Mouse (Mus musculus) stomach, postnatal 0 days (tissue): ENCODE measurements around the gene Cyp2t4. TPM values are rescaled to one million over a fixed set of nuclear protein-coding genes. Genes with fewer than 3 reads are reported as not detected.

ENCODE experiments used
- ATAC-seq: fragments of 200-750 bp; cut with Nextera tagmentation; 2 replicates; pipeline ENCODE4 v1.8.0; 2017; ENCODE audit not compliant: low FRiP score, low TSS enrichment
- DNase-seq: peaks from one replicate; pipeline ENCODE4 v3.0.0-alpha.2; 2016; ENCODE audit warnings: low spot score
- H3K27ac ChIP-seq: fragments of 300-500 bp; sonication (generic); replicated peaks from 2 replicates; pipeline ENCODE4 v1.5.1; 2014; ENCODE audit warnings: mild to moderate bottlenecking, control low read depth
- H3K27me3 ChIP-seq: fragments of 300-500 bp; sonication (generic); 2 replicates; pipeline ENCODE4 v1.6.1; 2014; ENCODE audit warnings: low read length; ENCODE audit not compliant: control insufficient read depth, insufficient read depth
- H3K36me3 ChIP-seq: fragments of 300-500 bp; sonication (generic); 2 replicates; pipeline ENCODE4 v1.6.1; 2014; ENCODE audit warnings: low read length, mixed read lengths; ENCODE audit not compliant: control insufficient read depth, insufficient read depth
- H3K4me1 ChIP-seq: fragments of 300-500 bp; sonication (generic); replicated peaks from 2 replicates; pipeline ENCODE4 v1.6.1; 2014; ENCODE audit warnings: antibody characterized with exemption; ENCODE audit not compliant: control insufficient read depth, insufficient read depth
- H3K4me2 ChIP-seq: fragments of 300-500 bp; sonication (generic); replicated peaks from 2 replicates; pipeline ENCODE4 v1.6.1; 2014; ENCODE audit warnings: low read depth, mild to moderate bottlenecking, control low read depth, moderate library complexity
- H3K4me3 ChIP-seq: fragments of 300-500 bp; sonication (generic); 2 replicates; pipeline ENCODE4 v1.5.1; 2014; ENCODE audit warnings: low read depth, low read length, control low read depth
- H3K9ac ChIP-seq: fragments of 300-500 bp; sonication (generic); 2 replicates; pipeline ENCODE4 v1.6.1; 2014; ENCODE audit warnings: mild to moderate bottlenecking, low read length, control low read depth, mixed read lengths
- H3K9me3 ChIP-seq: fragments of 300-500 bp; sonication (generic); 2 replicates; pipeline ENCODE4 v1.6.1; 2016; ENCODE audit warnings: low read length; ENCODE audit not compliant: control insufficient read depth
- CTCF ChIP-seq: IDR thresholded peaks from 2 replicates; pipeline ENCODE4 v1.5.1; 2016; ENCODE audit warnings: antibody characterized with exemption, low read depth, mild to moderate bottlenecking, moderate library complexity
- EP300 ChIP-seq: optimal IDR thresholded peaks from 2 replicates; pipeline ENCODE3; 2016; ENCODE audit warnings: antibody characterized with exemption
- WGBS: fragments of 180-500 bp; shearing (Covaris S2); extraction: QIAGEN DNeasy Blood & Tissue Kit; methylation state at CpG from one replicate; pipeline ENCODE4 v1.1.7; 2014; 5-methylcytosine and 5-hydroxymethylcytosine counted together
- polyA plus RNA-seq: library from polyadenylated mRNA; unstranded; fragments of >200 nt; fragmentation: Nextera tagmentation; extraction: Ambion mirVana; gene quantifications from 2 replicates; pipeline ENCODE4 v1.2.1, GENCODE M21; 2015

The Cyp2t4 gene
- polyA plus RNA-seq, 1 experiment from 2014 or later = not detected

- peak overlapping the region; percentile 78 for H3K4me2 ChIP-seq
- ATAC-seq (peak; percentile 80), DNase-seq (peak; percentile 90)
- TF ChIP-seq CTCF (no peak), EP300 (no peak)
- H3K27me3 ChIP-seq = no peaks in the 10 kb centered on the region
- no peaks in the 10 kb centered on the region for H3K9me3 ChIP-seq
- H3K36me3 ChIP-seq = 0 out of 2 replicates have a peak, but pooled peaks cover 5% of the 10 kb centered on the region
- peaks cover 3% of the 10 kb centered on the region; the same call in 1 of the 2 replicates for H3K4me1 ChIP-seq
- 0% methylated on average over 15 of the region's 43 CpGs for WGBS
- H3K9ac ChIP-seq = peak overlapping the region; percentile 94
- H3K4me3 ChIP-seq = peak overlapping the region; percentile 84
- H3K27ac ChIP-seq = peak overlapping the region; percentile 99
Observed at GRCm38 (mm10) chr7:27166229-27166613, 12.7 kb downstream of the Cyp2t4 start.

GRCm38 (mm10) chr7:27166614-27167474 is 13.3 kb downstream of the Cyp2t4 start, which contains the start of gene Egln2:
Egln2 (minus strand) TSS chr7:27166802.
- TF ChIP-seq CTCF (no peak), EP300 (no peak)
- ATAC-seq (peak; percentile 85), DNase-seq (peak; percentile 95)
- H3K4me3 ChIP-seq = peak within 1 kb of the TSS; percentile 84
- H3K9ac ChIP-seq = peak within 1 kb of the TSS; percentile 94
- no peaks in the 10 kb centered on the region for H3K9me3 ChIP-seq
- peak within 1 kb of the TSS; percentile 99 for H3K27ac ChIP-seq
- 2% methylated on average over 48 of the region's 61 CpGs for WGBS
- peaks cover 3% of the 10 kb centered on the region; the same call in 1 of the 2 replicates for H3K4me1 ChIP-seq
- 0 out of 2 replicates have a peak, but pooled peaks cover 5% of the 10 kb centered on the region for H3K36me3 ChIP-seq
- H3K4me2 ChIP-seq = peak within 1 kb of the TSS; percentile 78
- H3K27me3 ChIP-seq = no peaks in the 10 kb centered on the region

- DNase-seq (no peak), ATAC-seq (no peak)
- 68% methylated on average over 11 of the region's 11 CpGs for WGBS
Observed at GRCm38 (mm10) chr7:27167475-27168094, 14.1 kb downstream of the Cyp2t4 start.

GRCm38 (mm10) chr7:27168371-27168770 is 14.9 kb downstream of the Cyp2t4 start:
- 81% methylated on average over 5 of the region's 5 CpGs for WGBS
- Histone ChIP-seq H3K27me3 (no peaks in the 10 kb centered on the region), H3K4me3 (no peak overlapping the region), H3K9ac (no peak overlapping the region), H3K9me3 (no peaks in the 10 kb centered on the region), H3K27ac (no peak overlapping the region), H3K4me2 (no peak overlapping the region), H3K4me1 (peaks cover 3% of the 10 kb centered on the region; the same call in 1 of the 2 replicates), H3K36me3 (peaks cover 11% of the 10 kb centered on the region; the same call in 1 of the 2 replicates)
- DNase-seq (no peak), ATAC-seq (no peak)
- TF ChIP-seq CTCF (no peak), EP300 (no peak)

More at GRCm38 (mm10) chr7:27167475-27168094, 14.1 kb downstream of the Cyp2t4 start:
- H3K4me1 ChIP-seq = peaks cover 3% of the 10 kb centered on the region; the same call in 1 of the 2 replicates
- no peaks in the 10 kb centered on the region for H3K9me3 ChIP-seq
- peak overlapping the region; percentile 84 for H3K4me3 ChIP-seq
- H3K27me3 ChIP-seq = no peaks in the 10 kb centered on the region
- H3K27ac ChIP-seq = peak overlapping the region; percentile 99
- peak overlapping the region; percentile 94 for H3K9ac ChIP-seq
- peak overlapping the region; percentile 78 for H3K4me2 ChIP-seq
- TF ChIP-seq EP300 = no peak
- TF ChIP-seq CTCF = no peak
- 0 out of 2 replicates have a peak, but pooled peaks cover 5% of the 10 kb centered on the region for H3K36me3 ChIP-seq

GRCm38 (mm10) chr7:27170981-27171380 is 17.5 kb downstream of the Cyp2t4 start:
- H3K36me3 ChIP-seq = peaks cover 10% of the 10 kb centered on the region; the same call in 1 of the 2 replicates
- DNase-seq = no peak

More at GRCm38 (mm10) chr7:27170981-27171380, 17.5 kb downstream of the Cyp2t4 start:
- TF ChIP-seq CTCF (no peak), EP300 (no peak)
- Histone ChIP-seq H3K4me3 (no peak overlapping the region), H3K27ac (no peak overlapping the region), H3K27me3 (no peaks in the 10 kb centered on the region), H3K4me2 (no peak overlapping the region), H3K9me3 (no peaks in the 10 kb centered on the region), H3K9ac (no peak overlapping the region), H3K4me1 (0 out of 2 replicates have a peak, but pooled peaks cover 3% of the 10 kb centered on the region)
- WGBS = 90% methylated on average over 3 of the region's 3 CpGs
- no peak for ATAC-seq
